Mouse (Mus musculus) spleen, adult 10 weeks (tissue): Measurements from ENCODE around the gene Cmtm3. TPM values are rescaled to one million over a fixed set of nuclear protein-coding genes. Genes with fewer than 3 reads are reported as not detected.

ENCODE experiments used
- polyA plus RNA-seq: library from polyadenylated mRNA; stranded (reverse); fragments of 350-450 nt; fragmentation: Illumina TruSeq; extraction: RNeasy Lipid Tissue Mini Kit (QIAGEN cat#74804); gene quantifications from one replicate; pipeline ENCODE4 v1.2.3, GENCODE M21; 2015; ENCODE audit warnings: low replicate concordance; ENCODE audit not compliant: insufficient read depth

Cmtm3 gene
- polyA plus RNA-seq, result 48.5 TPM

GRCm38 (mm10) chr8:104339229-104339982 lies at the start of gene Cmtm3:
TSS of gene Cmtm3 (plus strand) at chr8:104339410.

GRCm38 (mm10) chr8:104293081-104293480 lies 46.1 kb upstream of the Cmtm3 start, which contains the start of gene Cmtm2a:
TSS of gene Cmtm2a (minus strand) at chr8:104293181.

GRCm38 (mm10) chr8:104309441-104310155 lies 29.6 kb upstream of the Cmtm3 start, which contains the start of the genes Gm45711 and Cmtm1:
TSS of gene Gm45711 (minus strand) at chr8:104310081.
TSS of gene Cmtm1 (minus strand) at chr8:104310145.

GRCm38 (mm10) chr8:104321267-104321666 lies 17.9 kb upstream of the Cmtm3 start, which contains the start of gene Gm11020:
TSS of gene Gm11020 (plus strand) at chr8:104321567.

GRCm38 (mm10) chr8:104321930-104322329 lies 17.3 kb upstream of the Cmtm3 start, which contains the start of gene Cmtm2b:
TSS of gene Cmtm2b (plus strand) at chr8:104322230.

GRCm38 (mm10) chr8:104395703-104396357 lies 56.6 kb downstream of the Cmtm3 start, which contains the start of gene Cmtm4:
TSS of gene Cmtm4 (minus strand) at chr8:104395807.

Other genes with a start within 250 kb of the Cmtm3 start
- gene Cdh5, start 237.8 kb upstream of the Cmtm3 start, polyA plus RNA-seq, result 23.8 TPM
- gene Bean1, start 169.0 kb upstream of the Cmtm3 start, polyA plus RNA-seq, result not detected
- 71.4 TPM for gene Tk2, start 90.9 kb upstream of the Cmtm3 start, polyA plus RNA-seq
- gene Cklf, start 88.5 kb upstream of the Cmtm3 start, polyA plus RNA-seq, result 107 TPM
- not detected for gene Cmtm2a, start 46.2 kb upstream of the Cmtm3 start, polyA plus RNA-seq
- not detected for gene Gm45711, start 29.3 kb upstream of the Cmtm3 start, polyA plus RNA-seq
- gene Cmtm1, start 29.3 kb upstream of the Cmtm3 start, polyA plus RNA-seq, result not detected
- gene Gm11020, start 17.8 kb upstream of the Cmtm3 start, polyA plus RNA-seq, result not detected
- not detected for gene Cmtm2b, start 17.2 kb upstream of the Cmtm3 start, polyA plus RNA-seq
- gene Cmtm4, start 56.4 kb downstream of the Cmtm3 start, polyA plus RNA-seq, result 11.4 TPM
- 66.6 TPM for gene Dync1li2, start 103.6 kb downstream of the Cmtm3 start, polyA plus RNA-seq
- 4.2 TPM for gene Terb1, start 170.5 kb downstream of the Cmtm3 start, polyA plus RNA-seq
- 107 TPM for gene Nae1, start 195.2 kb downstream of the Cmtm3 start, polyA plus RNA-seq
- gene Car7, start 195.3 kb downstream of the Cmtm3 start, polyA plus RNA-seq, result 1.5 TPM